Mouse (Mus musculus) MEL (cell line): ENCODE measurements at regions not wholly inside any gene's neighbourhood (a gene's known extent, or its start where the extent isn't known, plus 50 kb on each side); places are given as distances from the start of the nearest gene placed in this dataset.

Experiments used
- DNase-seq: peaks from one replicate; pipeline ENCODE4 v3.0.0; 2011; ENCODE audit warnings: low read depth, low spot score
- H3K27ac ChIP-seq: 2 replicates; pipeline ENCODE4 v1.5.1; 2012; ENCODE audit warnings: low read depth, mild to moderate bottlenecking, control low read depth, low read length, moderate library complexity; ENCODE audit not compliant: control insufficient read depth
- H3K27me3 ChIP-seq, 2 experiments: fragments of 150-350 bp in 1 of 2; sonication (generic) in 1 of 2; 2 replicates each; pipeline ENCODE4 v1.6.1; 2012; ENCODE audit warnings: low read length in 2 of 2, mild to moderate bottlenecking in 2 of 2, improper control_type of control experiment in 1 of 2, moderate library complexity in 1 of 2; ENCODE audit not compliant: insufficient read depth in 2 of 2, control insufficient read depth in 1 of 2
- H3K36me3 ChIP-seq, 2 experiments: 2 replicates each; pipeline ENCODE4 v1.6.1; 2012 to 2014; ENCODE audit warnings: low read length in 2 of 2, improper control_type of control experiment in 1 of 2, inconsistent platforms in 1 of 2, mild to moderate bottlenecking in 1 of 2; ENCODE audit not compliant: insufficient read depth in 2 of 2, control insufficient read depth in 1 of 2
- H3K4me1 ChIP-seq, 2 experiments: fragments of 150-350 bp in 1 of 2; sonication (generic) in 1 of 2; 2 replicates each; pipeline ENCODE4 v1.6.1; 2012; ENCODE audit warnings: low read length in 2 of 2, improper control_type of control experiment in 1 of 2, mild to moderate bottlenecking in 1 of 2; ENCODE audit not compliant: insufficient read depth in 2 of 2, control insufficient read depth in 1 of 2
- H3K4me3 ChIP-seq, 2 experiments: fragments of 150-350 bp in 1 of 2; sonication (generic) in 1 of 2; 2 replicates each; pipeline ENCODE4 v1.5.1; 2012; ENCODE audit warnings: low read depth in 2 of 2, low read length in 2 of 2, mild to moderate bottlenecking in 2 of 2, moderate library complexity in 2 of 2, control low read depth in 1 of 2, improper control_type of control experiment in 1 of 2; ENCODE audit not compliant: control insufficient read depth in 1 of 2, insufficient read depth in 1 of 2
- H3K79me2 ChIP-seq: 2 replicates; pipeline ENCODE4 v1.6.1; 2012; ENCODE audit warnings: mild to moderate bottlenecking, low read length, moderate library complexity; ENCODE audit not compliant: control insufficient read depth, poor library complexity, insufficient read depth
- H3K9ac ChIP-seq: 2 replicates; pipeline ENCODE4 v1.6.1; 2012; ENCODE audit warnings: low read depth, mild to moderate bottlenecking, control low read depth, low read length, moderate library complexity; ENCODE audit not compliant: control insufficient read depth, poor library complexity, severe bottlenecking
- H3K9me3 ChIP-seq: fragments of 150-350 bp; sonication (generic); replicated peaks from 2 replicates; pipeline ENCODE4 v1.6.1; 2012; ENCODE audit warnings: mild to moderate bottlenecking, low read length, improper control_type of control experiment, moderate library complexity; ENCODE audit not compliant: insufficient read depth
- BHLHE40 ChIP-seq: IDR thresholded peaks from 2 replicates; pipeline ENCODE4 v1.6.1; 2012; ENCODE audit warnings: low read depth, mild to moderate bottlenecking, inconsistent platforms, low read length, improper control_type of control experiment, borderline replicate concordance
- CHD2 ChIP-seq: IDR thresholded peaks from 2 replicates; pipeline ENCODE4 v1.6.1; 2011; ENCODE audit warnings: low read length, improper control_type of control experiment
- CTCF ChIP-seq, 3 experiments: IDR thresholded peaks in 2 of 3; conservative IDR thresholded peaks in 1 of 3; 2 replicates each; pipeline ENCODE4 v1.5.1; 2011 to 2012; ENCODE audit warnings: low read length in 3 of 3, low read depth in 2 of 3, mild to moderate bottlenecking in 2 of 3, improper control_type of control experiment in 1 of 3, inconsistent platforms in 1 of 3, mixed read lengths in 1 of 3, moderate library complexity in 1 of 3; ENCODE audit not compliant: control insufficient read depth in 1 of 3, insufficient read depth in 1 of 3, poor library complexity in 1 of 3, severe bottlenecking in 1 of 3
- EP300 ChIP-seq, 2 experiments: IDR thresholded peaks; 2 replicates each; pipeline ENCODE4 v1.6.1; 2011; ENCODE audit warnings: improper control_type of control experiment in 2 of 2, low read length in 2 of 2, low read depth in 1 of 2, mild to moderate bottlenecking in 1 of 2
- GABPA ChIP-seq: IDR thresholded peaks from 2 replicates; pipeline ENCODE4 v1.6.1; 2012; ENCODE audit warnings: low read depth, mild to moderate bottlenecking, inconsistent platforms, low read length, improper control_type of control experiment, moderate library complexity
- GATA1 ChIP-seq: IDR thresholded peaks from 2 replicates; pipeline ENCODE4 v1.6.1; 2011; ENCODE audit warnings: low read depth, low read length, improper control_type of control experiment
- JUND ChIP-seq: IDR thresholded peaks from 2 replicates; pipeline ENCODE4 v1.6.1; 2011; ENCODE audit warnings: low read depth, mild to moderate bottlenecking, improper control_type of control experiment, low read length
- KAT2A ChIP-seq: conservative IDR thresholded peaks from 2 replicates; pipeline ENCODE4 v1.6.1; 2012; ENCODE audit warnings: low read depth, low read length, improper control_type of control experiment, inconsistent platforms
- MAX ChIP-seq: IDR thresholded peaks from 2 replicates; pipeline ENCODE4 v1.6.1; 2011; ENCODE audit warnings: low read length, improper control_type of control experiment
- MAZ ChIP-seq: IDR thresholded peaks from 2 replicates; pipeline ENCODE4 v1.6.1; 2012; ENCODE audit warnings: low read depth, mild to moderate bottlenecking, inconsistent platforms, low read length, improper control_type of control experiment
- MEF2A ChIP-seq: IDR thresholded peaks from 2 replicates; pipeline ENCODE4 v1.6.1; 2014; ENCODE audit warnings: low read depth, mild to moderate bottlenecking, inconsistent platforms, low read length, improper control_type of control experiment; ENCODE audit not compliant: poor library complexity, insufficient replicate concordance, severe bottlenecking; ENCODE audit errors: extremely low read depth
- NELFE ChIP-seq: IDR thresholded peaks from 2 replicates; pipeline ENCODE4 v1.6.1; 2011; ENCODE audit warnings: low read depth, low read length, improper control_type of control experiment
- NRF1 ChIP-seq: IDR thresholded peaks from 2 replicates; pipeline ENCODE4 v1.6.1; 2014; ENCODE audit warnings: low read depth, mild to moderate bottlenecking, inconsistent platforms, low read length, improper control_type of control experiment, moderate library complexity; ENCODE audit not compliant: poor library complexity, insufficient read depth, severe bottlenecking
- POLR2A ChIP-seq, 2 experiments: IDR thresholded peaks; 2 replicates each; pipeline ENCODE4 v1.6.1; 2011 to 2012; ENCODE audit warnings: low read length in 2 of 2, mild to moderate bottlenecking in 2 of 2, control low read depth in 1 of 2, improper control_type of control experiment in 1 of 2, low read depth in 1 of 2, moderate library complexity in 1 of 2; ENCODE audit not compliant: control insufficient read depth in 1 of 2, insufficient read depth in 1 of 2, poor library complexity in 1 of 2
- RAD21 ChIP-seq: IDR thresholded peaks from 2 replicates; pipeline ENCODE4 v1.6.1; 2011; ENCODE audit warnings: mild to moderate bottlenecking, low read depth, low read length, improper control_type of control experiment
- RCOR1 ChIP-seq: IDR thresholded peaks from 2 replicates; pipeline ENCODE4 v1.6.1; 2012; ENCODE audit warnings: low read depth, mild to moderate bottlenecking, inconsistent platforms, low read length, improper control_type of control experiment
- SIN3A ChIP-seq: IDR thresholded peaks from 2 replicates; pipeline ENCODE4 v1.6.1; 2012; ENCODE audit warnings: low read length, improper control_type of control experiment, inconsistent platforms
- TAL1 ChIP-seq: IDR thresholded peaks from 2 replicates; pipeline ENCODE4 v1.6.1; 2012; ENCODE audit warnings: mild to moderate bottlenecking, inconsistent platforms, low read length, moderate library complexity, mixed read lengths
- TBP ChIP-seq: IDR thresholded peaks from 2 replicates; pipeline ENCODE4 v1.8.0; 2011; ENCODE audit warnings: low read depth, low read length, improper control_type of control experiment
- UBTF ChIP-seq: IDR thresholded peaks from 2 replicates; pipeline ENCODE4 v1.6.1; 2012; ENCODE audit warnings: low read depth, mild to moderate bottlenecking, inconsistent platforms, low read length, improper control_type of control experiment, moderate library complexity, borderline replicate concordance; ENCODE audit not compliant: insufficient read depth
- USF1 ChIP-seq: IDR thresholded peaks from 2 replicates; pipeline ENCODE4 v1.6.1; 2014; ENCODE audit warnings: low read depth, mild to moderate bottlenecking, inconsistent platforms, low read length, improper control_type of control experiment, moderate library complexity
- ZC3H11A ChIP-seq: IDR thresholded peaks from 2 replicates; pipeline ENCODE4 v1.6.1; 2012; ENCODE audit warnings: low read depth, mild to moderate bottlenecking, inconsistent platforms, low read length, improper control_type of control experiment
- ZMIZ1 ChIP-seq: IDR thresholded peaks from 2 replicates; pipeline ENCODE4 v1.6.1; 2012; ENCODE audit warnings: low read depth, mild to moderate bottlenecking, inconsistent platforms, low read length, improper control_type of control experiment, moderate library complexity

DNA sequence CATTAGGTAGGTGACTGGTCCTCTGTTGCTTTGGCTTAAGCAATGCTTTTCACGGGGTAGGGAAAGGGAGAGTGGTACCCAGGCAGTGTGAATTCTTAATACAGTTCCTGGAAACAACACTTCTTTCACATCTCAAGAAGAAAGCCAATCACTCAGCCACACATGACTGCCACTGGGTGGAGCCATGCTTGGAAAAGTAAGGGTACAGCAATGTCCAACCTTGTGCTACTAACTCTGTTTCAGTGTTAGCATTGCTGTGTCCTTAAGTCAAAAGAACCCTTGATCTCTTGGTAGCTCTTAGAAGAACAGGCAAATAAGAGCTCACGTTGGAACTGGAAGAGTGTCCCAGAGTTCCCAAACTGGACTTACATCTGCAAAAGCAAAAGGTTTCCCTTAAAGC lies 318.8 kb downstream of the 1190002N15Rik start:
- TF ChIP-seq GABPA = no peak
- TF ChIP-seq NELFE = no peak
- no peak for TF ChIP-seq RCOR1
- TF ChIP-seq SIN3A = no peak
- no peak for TF ChIP-seq MEF2A
- TF ChIP-seq EP300 (IDR thresholded peaks at IDR 0.05; ENCODE audit: low read depth in 1 of 2, low read length in 2 of 2) = no peak
- TF ChIP-seq TBP = no peak
- TF ChIP-seq KAT2A = no peak
- no peak for TF ChIP-seq MAX
- no peak for TF ChIP-seq POLR2A (IDR thresholded peaks at IDR 0.05; ENCODE audit: control insufficient read depth in 1 of 2, insufficient read depth in 1 of 2, low read depth in 1 of 2, low read length in 2 of 2, poor library complexity in 1 of 2)
- no peak for TF ChIP-seq CHD2
- TF ChIP-seq ZC3H11A = no peak
- TF ChIP-seq USF1 = no peak
- no peak for TF ChIP-seq UBTF
- TF ChIP-seq ZMIZ1 = no peak
- no peak for TF ChIP-seq CTCF (IDR thresholded peaks at IDR 0.05 in 2 of 3, conservative IDR thresholded peaks at IDR 0.05 in 1 of 3; ENCODE audit: control insufficient read depth in 1 of 3, insufficient read depth in 1 of 3, low read depth in 2 of 3, low read length in 3 of 3, poor library complexity in 1 of 3, severe bottlenecking in 1 of 3)
- no peak for TF ChIP-seq RAD21
- TF ChIP-seq, all 39 proteins: peak for 0
- H3K4me1 ChIP-seq = no peaks in the 10 kb centered on the region
- H3K4me3 ChIP-seq = no peak overlapping the region

DNA sequence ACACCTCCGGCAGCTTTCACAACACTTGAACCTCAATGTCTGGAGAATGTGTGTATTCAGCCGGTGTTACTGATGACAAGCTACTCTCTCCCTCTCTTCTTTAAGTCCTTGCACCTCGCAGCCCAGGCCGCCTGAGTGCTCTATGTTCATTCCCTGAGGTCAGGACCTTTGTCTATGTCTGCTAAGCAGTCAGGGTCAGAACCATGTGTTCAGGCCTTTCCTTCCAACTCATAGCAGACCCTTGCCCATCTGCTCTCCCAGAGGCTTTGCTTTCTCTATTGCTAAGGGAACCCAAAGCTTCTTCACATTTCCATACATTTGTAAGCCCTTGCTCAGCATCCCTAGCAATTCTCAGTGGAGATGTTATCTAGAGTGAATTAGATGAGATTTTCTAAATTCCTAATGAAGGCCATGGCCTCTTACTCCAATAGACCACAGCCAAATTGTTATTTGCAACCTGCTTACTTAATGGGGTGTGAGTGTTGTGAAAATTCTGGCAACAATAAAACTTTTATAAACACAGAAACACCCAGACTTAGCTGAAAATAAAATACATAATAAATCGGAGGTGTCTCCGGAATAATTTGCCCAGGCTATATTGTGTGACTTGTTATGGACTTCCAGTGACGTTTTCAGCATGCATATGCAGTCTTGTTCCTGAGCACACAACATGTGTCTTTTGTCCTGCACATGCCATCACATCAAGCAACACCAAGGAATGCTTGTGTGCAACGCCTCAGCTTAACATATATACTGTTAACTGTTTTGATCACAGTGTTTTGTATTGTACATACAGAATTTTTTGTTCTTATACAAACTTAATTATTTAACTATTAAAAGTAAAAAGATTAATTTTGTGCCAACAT lies 321.2 kb downstream of the 1190002N15Rik start:
- Histone ChIP-seq H3K9me3 (no peaks in the 10 kb centered on the region), H3K27me3 (no peaks in the 10 kb centered on the region), H3K79me2 (no peaks in the 10 kb centered on the region), H3K27ac (no peak overlapping the region), H3K4me1 (no peaks in the 10 kb centered on the region), H3K36me3 (no peaks in the 10 kb centered on the region), H3K9ac (no peak overlapping the region), H3K4me3 (no peak overlapping the region)
- DNase-seq = no peak
- TF ChIP-seq GATA1 (no peak), ZC3H11A (no peak), NELFE (no peak), MEF2A (no peak), GABPA (no peak), JUND (no peak), NRF1 (no peak), TAL1 (no peak), USF1 (no peak), MAX (no peak), UBTF (no peak), BHLHE40 (no peak), MAZ (no peak)

More for the DNA sequence above, 318.8 kb downstream of the 1190002N15Rik start:
- Histone ChIP-seq H3K27me3 (no peaks in the 10 kb centered on the region), H3K79me2 (no peaks in the 10 kb centered on the region), H3K36me3 (no peaks in the 10 kb centered on the region), H3K27ac (no peak overlapping the region), H3K9ac (no peak overlapping the region), H3K9me3 (no peaks in the 10 kb centered on the region)
- no peak for DNase-seq
